Mouse (Mus musculus): ENCODE results near the gene Cd320.
A peak's percentile ranks its signal among the peaks of the same experiment; 100 is the strongest.
"Not testable (repeated sequence)": the region's sequence is repeated elsewhere in the genome, so short reads cannot be mapped to it uniquely, and the experiment has no call there.

The Cd320 gene

DNA sequence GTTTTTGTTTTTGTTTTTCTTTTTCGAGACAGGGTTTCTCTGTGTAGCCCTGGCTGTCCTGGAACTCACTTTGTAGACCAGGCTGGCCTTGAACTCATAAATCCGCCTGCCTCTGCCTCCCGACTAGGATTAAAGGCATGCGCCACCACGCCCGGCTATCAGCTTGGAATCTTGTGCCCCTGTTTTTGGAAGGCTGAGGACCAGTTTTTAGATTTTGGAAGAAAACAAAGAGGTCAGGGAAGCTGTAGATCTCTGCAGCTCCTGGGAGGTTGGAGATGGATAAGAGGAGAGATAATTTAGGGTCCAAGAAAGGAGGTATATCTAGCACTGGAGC lies 17.9 kb upstream of the Cd320 start:
- not testable (repeated sequence) for DNase-seq (ENCODE audit: low read depth, low spot score)

DNA sequence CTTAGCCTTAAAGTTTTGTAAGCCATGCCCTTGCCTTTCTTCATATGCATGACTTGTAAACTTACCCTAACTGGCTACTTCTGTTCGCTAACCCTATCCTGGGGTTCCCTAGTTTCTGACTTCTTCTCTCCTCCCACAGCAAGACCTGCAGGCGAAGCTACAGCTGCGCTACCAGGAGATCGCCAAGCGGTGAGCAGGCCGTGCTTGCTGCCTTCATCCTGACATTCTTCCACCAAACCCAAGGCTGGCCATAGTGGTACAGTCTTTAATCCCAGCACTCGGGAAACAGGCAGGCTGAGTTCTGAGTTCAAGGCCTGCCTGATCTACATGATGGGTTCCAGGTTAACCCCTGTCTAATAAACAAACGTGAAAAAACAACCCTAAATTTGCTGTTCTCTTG lies 17.4 kb upstream of the Cd320 start:
- no peak for DNase-seq (ENCODE audit: low read depth, low spot score)

DNA sequence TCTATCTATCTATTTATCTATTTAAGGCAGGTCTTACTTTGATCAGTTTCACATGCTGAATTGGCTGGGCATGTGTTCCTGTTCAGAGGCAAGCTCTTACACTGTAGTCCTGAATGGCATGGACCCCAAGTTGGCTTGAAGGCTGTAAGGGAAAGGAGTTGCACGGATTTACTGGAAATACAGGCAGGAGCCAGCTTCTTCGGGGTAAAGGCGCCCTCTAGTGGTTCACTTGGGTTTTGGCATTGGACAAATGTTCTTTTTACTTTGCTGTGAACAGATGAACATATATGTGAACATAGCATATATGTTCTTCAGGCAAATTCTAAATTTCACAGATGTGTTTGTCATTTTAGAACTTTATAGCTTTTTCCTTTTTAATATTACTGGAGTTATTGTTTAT lies 16.0 kb upstream of the Cd320 start:
- DNase-seq (ENCODE audit: low read depth, low spot score) = no peak

DNA sequence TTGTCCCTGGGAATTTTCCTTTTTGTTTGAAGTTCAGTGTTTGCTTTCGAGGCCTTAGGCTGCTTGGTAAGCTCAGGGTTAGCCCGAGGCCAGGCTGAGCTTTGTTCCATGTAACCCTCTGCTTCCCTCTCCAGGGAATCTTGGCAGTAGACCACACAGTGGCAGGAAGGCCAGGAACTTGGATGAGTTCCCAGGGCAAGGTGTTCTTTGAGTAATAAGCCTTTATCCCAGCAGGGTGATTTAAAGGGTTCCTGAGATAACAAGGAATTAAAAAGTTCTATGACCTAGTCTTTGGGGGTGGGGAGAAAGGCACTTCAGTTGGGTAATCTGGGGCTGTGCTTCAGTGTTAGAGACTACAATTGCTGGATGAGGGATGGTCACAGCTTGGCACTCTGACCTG lies 14.0 kb upstream of the Cd320 start:
- no peak for DNase-seq (ENCODE audit: low read depth, low spot score)

DNA sequence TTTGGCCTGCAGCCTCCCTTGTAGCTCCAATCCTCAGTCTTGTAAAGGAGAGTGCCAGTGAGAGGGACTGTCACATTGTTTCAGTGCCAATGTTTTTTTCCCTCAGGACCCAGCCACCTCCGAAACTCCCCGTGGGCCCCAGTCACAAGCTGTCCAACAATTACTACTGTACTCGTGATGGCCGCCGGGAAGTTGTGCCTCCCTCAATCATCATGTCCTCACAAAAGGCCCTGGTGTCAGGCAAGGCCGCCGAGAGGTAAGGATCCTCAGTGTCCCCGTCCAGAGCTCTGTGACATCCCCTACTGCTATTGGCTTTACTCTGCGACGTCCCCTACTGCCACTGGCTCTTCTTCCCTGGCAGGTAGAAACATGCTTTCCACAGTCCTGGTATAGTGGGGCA lies 13.3 kb upstream of the Cd320 start:
- DNase-seq (ENCODE audit: low read depth, low spot score) = no peak

DNA sequence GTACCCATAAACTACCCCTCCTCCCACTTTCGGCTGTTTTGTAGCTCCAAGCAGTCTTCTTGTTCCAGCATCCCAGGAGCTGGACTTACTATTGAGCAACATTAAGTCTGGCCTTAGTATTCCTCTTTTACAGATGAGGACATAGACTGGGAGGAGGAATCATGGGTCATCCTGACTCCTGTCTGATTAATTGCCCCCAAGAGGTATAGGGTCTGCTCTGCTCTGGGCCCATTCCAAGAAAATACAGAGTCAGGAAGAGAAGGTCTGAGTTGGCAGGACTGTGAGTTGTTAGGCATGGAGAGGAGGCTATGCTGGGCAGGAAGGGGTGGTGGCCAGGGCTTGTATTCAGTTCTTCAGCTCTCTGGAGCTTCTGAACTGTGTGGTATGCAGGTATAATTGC lies 1.3 kb downstream of the Cd320 start:
- no peak for DNase-seq (ENCODE audit: low read depth, low spot score)

DNA sequence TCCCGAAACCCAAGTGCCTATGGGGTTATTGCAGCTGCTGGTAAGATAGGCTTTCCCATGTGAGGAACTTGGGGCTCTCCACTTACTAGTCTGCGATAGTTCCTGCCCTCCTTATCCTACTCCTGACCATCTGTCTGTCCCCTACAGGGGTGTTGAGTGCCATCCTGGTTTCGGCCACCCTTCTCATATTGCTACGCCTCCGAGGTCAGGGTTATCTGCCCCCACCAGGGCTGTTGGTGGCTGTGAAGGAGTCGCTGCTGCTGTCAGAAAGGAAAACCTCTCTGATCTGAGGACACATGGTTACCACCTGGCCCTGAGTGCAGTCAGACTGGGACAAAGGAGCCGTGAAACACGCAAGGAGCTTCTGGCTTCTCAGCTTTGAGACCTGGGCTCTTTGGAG lies 5.2 kb downstream of the Cd320 start:
- DNase-seq (ENCODE audit: low read depth, low spot score) = no peak

DNA sequence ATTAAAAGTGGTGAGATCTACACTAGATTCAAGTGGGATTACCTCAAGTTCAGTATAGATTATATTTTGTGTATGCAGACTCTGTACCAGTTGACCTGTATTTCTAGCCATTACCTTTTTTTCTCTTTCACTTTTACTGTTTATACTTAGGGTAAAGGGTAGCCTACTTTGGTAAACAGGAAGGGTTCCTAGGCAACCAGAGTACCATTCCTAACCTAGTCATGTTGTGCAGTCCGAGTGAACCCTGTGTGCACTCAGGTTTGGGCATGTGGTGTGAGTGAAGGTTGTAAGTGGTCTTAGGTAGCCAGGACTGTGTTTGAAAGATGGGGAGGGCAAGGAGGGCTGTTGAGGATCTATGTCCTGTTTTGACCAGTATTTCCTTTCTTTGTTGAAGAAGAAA lies 8.4 kb downstream of the Cd320 start:
- DNase-seq (ENCODE audit: low read depth, low spot score) = no peak

DNA sequence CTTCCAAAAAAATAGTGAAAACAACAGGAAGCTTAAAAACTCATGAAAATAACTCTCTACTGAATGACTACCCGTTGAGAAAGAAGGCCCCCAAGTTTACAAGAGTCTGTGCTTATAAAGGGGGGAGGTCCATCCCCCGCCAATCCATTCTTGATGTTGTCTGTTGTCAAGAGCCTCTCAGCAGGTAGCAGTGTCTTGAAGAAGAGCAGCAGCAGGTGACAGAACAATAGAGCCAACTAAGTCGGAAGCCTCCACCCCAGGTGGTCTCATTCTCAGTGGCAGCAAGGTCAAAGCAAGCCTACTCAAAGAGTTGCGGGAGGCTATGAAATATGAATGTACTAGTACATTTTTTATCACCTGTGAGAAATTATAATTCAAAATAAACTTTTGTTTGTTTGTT lies 14.9 kb downstream of the Cd320 start:
- no peak for DNase-seq (ENCODE audit: low read depth, low spot score)

DNA sequence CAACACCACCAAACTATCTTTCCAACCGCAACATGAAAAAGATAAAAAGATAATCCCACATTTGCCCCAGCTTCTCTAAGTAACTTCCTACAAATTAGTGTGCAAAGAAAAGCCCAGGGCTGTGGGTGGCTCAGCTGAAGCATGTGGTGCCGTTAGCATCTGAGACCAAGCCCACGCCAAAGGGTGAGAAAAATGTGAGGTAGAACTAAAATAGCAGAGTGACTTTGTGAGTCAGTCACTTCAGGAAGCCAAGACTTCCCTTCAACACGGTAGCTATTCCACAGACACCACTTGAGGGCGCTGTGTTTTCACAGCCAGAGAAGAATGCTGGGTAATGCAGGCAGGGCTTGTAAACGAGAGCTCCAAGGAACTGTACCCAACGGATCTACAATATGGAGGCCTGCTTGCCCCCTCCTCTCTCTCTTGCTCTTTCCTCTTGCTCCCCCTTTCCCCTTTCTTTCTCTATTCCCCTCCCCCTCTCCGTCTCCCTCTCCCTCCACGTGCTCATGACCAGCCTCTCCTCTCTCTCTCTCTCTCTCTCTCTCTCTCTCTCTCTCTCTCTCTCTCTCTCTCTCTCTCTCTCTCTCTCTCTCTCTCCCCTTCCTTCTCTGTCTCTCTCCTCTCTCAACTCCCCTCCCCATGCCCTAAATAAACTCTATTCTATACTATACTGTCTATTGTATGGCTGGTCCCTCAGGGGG lies 22.6 kb downstream of the Cd320 start:
- DNase-seq (ENCODE audit: low read depth, low spot score) = no peak

DNA sequence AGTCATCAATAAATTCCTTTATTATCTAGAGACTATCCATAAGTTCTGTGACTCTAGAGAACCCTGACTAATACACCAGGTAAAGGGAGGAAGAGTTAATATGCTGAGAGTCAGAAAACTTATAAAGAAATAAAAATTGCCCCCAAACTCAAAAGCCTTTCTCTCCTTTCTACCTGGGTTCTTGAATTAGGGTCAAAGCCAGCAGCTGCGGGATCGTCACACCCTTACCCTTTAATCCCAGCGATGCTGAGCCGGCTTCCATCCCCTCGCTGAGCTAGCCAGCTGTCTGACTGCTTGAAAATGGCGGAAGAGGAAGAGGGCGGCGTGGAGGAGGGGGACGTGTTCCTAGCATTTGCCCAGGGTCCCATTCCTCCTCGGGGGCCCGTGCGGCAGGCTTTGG lies 30.6 kb downstream of the Cd320 start, which contains the start of gene Gm7029:
Gene Gm7029, plus strand, starts transcription at position 301 of the 400 bp plus-strand sequence.
- not testable (repeated sequence) for DNase-seq (ENCODE audit: low read depth, low spot score)

DNA sequence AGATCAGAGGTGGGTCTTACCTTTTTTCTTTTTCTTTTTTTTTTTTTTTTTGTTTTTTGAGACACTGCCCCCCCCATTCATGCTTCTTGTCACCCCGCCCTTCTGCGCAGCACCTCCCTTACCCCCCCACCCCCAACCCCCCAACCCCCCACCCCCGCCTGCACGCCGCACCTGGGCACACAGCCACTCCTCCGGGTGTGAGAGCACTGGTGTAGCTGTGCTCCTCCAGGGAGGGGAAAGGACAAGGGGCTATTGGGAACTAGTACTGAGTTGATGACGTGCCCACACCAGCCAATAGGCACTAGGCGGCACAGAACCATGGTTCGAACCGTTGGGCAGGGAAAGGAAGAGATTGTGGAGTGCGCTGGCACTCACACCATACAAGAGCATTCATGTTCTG lies 31.5 kb downstream of the Cd320 start:
- DNase-seq (ENCODE audit: low read depth, low spot score) = no peak

DNA sequence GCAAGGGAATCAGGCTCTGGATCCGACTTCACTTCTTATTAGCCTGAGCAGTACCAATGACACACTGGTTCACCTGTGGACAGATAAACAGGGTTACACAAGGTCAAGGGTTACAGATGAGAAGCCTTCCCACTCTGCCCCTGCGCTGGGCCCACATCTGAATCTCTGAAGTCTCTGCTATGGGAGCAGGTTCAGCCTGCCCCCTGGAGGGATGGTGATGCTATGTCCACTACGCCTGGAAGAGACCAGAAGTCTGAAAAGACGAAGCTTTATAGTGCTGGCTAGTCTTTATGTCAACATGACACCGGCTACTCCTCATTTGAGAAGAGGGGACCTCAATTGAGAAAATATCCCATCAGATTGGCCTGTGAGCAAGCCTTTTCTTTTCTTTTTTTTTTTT lies 32.9 kb downstream of the Cd320 start:
- not testable (repeated sequence) for DNase-seq (ENCODE audit: low read depth, low spot score)

DNA sequence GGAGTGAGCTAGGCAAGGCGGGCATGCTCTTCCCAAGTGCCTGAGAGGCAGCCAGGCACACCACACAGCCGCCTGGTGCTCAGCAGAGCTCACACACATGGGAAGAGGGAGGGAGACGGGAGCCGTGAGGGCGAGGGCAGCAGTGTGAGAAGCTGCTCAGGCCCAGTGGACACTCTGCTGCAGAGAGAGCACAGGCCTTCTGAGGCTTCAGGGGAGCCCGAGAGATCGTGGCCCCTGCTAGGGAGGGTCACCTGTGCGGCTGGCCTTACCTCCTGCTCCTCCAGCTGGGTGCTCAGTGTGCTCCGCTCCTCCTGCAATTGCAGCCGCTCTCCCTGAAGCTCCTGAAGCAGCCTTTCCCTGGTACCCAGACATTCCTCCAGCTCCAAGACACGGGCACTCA lies 41.4 kb downstream of the Cd320 start:
- DNase-seq (ENCODE audit: low read depth, low spot score) = not testable (repeated sequence)

DNA sequence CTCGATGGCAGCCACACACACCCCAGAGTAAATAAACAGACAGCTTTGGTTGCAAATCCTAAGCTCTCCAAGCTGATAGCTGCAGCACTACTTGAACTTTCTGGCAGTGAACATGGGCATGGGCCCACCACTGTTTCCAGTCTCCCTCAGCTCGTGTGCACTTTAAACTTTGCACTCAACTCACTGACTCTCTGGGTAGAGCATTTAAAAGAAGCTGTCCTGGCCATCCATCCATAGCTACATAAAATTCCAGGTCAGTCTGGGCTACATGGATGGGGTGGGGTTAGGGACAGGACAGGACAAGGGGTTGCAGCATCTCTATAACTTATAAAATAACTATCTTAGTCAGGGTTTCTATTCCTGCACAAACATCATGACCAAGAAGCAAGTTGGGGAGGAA lies 44.9 kb downstream of the Cd320 start:
- DNase-seq (ENCODE audit: low read depth, low spot score) = not testable (repeated sequence)

DNA sequence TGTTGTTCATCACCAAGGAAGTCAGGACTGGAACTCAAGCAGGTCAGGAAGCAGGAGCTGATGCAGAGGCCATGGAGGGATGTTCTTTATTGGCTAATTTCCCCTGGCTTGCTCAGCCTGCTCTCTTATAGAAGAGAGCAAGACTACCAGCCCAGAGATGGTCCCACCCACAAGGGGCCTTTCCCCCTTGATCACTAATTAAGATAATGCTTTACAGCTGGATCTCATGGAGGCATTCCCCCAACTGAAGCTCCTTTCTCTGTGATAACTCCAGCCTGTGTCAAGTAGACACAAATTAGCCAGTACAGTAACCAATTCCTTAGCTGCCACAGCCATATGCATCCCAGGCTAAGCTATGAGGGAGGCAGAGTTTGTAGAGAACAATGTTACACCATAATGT lies 45.3 kb downstream of the Cd320 start:
- not testable (repeated sequence) for DNase-seq (ENCODE audit: low read depth, low spot score)

DNA sequence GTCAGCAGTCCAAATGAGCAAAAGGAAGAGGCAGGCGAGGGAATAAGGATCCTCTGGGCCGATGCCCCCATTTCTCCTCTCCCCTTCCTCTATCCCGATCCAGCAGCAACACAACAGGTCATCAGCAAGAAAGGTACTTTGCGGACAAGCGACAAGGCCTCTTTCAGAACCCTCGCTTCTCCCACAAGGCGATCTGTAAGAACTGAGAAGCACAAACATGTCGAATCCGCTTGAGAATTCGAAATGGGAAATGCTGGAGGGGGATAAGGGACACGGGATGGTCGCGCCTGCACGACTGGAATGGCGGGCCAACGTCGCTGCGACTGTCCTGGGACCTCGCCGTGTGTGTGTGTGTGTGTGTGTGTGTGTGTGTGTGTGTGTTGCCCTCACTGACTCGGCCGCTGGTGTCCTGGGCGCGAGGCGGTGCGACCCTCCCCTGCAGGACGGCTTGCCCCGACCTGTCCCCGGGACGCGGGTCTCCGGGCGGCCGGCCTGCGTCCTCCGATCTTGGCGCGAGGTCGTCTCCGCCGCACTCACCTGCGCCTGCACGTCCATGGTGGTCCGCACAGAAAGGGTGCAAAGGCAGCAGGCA lies 47.1 kb downstream of the Cd320 start:
- not testable (repeated sequence) for DNase-seq (ENCODE audit: low read depth, low spot score)

DNA sequence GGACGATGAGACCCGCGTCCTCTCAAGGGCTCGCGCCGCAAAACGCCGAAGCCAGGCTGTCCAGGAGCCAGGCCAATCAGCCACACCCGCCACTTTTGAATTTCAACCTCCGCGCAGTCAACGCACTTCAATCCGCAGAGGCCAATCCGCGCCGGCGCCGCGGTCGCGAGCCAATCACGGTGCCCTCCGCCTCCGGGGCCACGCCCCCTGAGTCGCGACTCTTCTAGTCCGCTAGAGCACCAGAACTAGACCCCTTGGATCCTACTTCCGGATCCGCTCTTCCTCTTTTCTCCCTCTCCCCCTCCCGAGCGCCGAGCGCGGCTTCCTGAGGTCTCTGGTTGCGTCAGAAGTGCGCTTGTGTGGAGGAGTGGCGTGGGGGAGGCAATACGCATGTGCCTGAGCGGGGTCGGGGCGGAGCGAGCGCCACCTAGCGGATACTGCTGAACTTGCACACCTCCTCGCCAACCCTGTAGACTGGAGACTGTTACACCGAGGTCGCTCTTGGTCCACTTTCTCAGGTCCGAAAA lies 47.7 kb downstream of the Cd320 start, which contains the start of gene Kifc1:
Gene Kifc1, minus strand, starts transcription at position 129 of the 527 bp plus-strand sequence.
- peak; percentile 99 for DNase-seq (ENCODE audit: low read depth, low spot score)

DNA sequence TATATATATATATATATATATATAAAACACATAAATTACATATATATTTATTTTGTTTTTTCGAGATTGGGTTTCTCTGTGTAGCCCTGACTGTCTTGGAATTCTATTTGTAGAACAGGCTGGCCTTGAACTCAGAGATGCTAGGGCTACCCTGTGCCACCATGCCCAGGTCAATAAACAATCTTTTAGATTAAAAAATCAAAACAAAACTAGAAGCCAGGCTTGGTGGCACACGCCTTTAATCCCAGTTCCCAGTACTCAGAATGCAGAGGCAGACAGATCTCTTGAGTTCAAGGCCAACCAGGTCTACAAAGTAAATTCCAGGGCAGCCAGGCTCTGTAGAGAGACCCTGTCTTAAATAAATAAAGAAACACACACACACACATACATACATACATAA lies 48.5 kb downstream of the Cd320 start:
- DNase-seq (ENCODE audit: low read depth, low spot score) = no peak

DNA sequence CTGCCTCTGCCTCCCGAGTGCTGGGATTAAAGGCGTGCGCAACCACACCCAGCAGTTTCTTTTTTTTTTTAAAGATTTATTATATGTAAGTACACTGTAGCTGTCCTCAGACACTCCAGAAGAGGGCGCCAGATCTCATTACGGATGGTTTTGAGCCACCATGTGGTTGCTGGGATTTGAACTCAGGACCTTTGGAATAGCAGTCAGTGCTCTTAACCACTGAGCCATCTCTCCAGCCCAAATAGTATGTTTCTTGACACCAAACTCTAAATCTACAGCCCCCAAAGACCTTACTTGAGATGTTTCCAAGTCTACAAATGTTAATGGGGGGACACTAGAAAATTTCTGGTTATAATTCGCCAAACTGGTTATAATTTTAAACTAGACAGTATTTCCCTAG lies 49.0 kb downstream of the Cd320 start:
- not testable (repeated sequence) for DNase-seq (ENCODE audit: low read depth, low spot score)

DNA sequence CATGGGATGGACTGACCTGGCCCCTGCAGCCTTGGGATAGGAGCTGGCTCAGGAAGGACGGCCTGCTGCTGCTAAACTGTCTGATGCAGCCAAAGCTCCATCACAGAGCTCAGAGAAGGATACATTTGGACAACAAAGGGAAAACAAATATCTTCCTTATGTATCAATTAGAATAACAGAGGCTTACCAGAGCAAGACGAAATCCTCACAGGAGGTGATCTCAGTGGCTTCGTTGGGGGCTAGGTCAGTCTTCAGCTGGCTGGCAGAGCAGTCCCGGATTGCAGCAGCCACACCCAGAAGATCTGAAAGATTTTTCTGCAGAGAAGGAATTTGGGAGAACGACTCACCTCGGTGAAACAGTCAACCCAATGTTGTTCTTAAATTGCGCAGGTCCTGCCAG lies 49.5 kb downstream of the Cd320 start:
- DNase-seq (ENCODE audit: low read depth, low spot score) = no peak

DNA sequence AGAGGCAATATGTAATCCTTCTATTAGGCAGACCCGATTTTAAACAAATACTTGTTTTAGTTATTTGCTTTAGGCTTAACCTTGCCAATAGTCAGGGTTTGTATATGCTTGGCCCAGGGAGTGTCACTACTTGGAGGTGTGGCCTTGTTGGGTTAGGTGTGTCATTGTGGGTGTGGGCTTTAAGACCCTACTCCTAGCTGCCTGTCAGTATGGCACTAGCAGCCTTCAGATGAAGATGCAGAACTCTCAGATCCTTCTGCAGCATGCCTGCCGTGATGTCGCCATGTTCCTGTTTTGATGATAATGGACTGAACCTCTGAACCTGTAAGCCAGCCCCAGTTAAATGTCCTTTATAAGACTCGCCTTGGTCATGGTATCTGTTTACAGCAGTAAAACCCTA lies 50.1 kb downstream of the Cd320 start:
- not testable (repeated sequence) for DNase-seq (ENCODE audit: low read depth, low spot score)

DNA sequence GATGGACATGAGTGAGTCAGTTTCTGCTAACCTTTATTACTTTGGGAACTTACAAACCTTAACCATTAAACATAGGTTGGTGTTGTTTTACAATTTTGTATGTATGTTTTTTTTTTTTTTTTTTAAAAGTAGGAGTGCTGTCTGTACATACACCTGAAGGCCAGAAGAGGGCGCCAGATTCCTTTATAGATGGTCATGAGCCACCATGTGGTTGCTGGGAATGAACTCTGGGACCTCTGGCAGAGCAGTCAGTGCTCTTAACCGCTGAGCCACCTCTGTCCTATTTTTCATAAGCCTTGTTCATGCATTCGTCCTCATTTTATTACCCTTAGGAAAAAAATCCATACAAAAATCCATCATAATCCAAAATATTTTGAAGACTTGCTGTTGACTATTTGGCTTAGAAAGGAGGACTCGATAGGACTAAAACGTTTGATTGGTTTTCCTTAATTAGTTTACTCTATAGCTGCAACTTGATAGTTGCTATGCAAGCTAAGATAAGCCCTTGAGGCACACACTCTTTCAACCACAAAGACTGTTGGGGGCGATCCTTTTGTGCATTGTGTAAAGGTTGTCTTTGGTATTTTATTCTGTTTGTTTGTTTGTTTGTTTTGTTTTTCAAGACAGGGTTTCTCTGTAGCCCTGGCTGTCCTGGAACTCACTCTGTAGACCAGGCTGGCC lies 54.4 kb downstream of the Cd320 start:
- DNase-seq (ENCODE audit: low read depth, low spot score) = no peak

All from brain, embryonic 18.5 days (tissue).